Mouse (Mus musculus) MEL (cell line): ENCODE measurements around the gene Trim75. TPM values are rescaled to one million over a fixed set of nuclear protein-coding genes. Genes with fewer than 3 reads are reported as not detected.

ENCODE experiments used
- DNase-seq: peaks from one replicate; pipeline ENCODE4 v3.0.0; 2011; ENCODE audit warnings: low read depth, low spot score
- H3K27ac ChIP-seq: 2 replicates; pipeline ENCODE4 v1.5.1; 2012; ENCODE audit warnings: low read depth, mild to moderate bottlenecking, control low read depth, low read length, moderate library complexity; ENCODE audit not compliant: control insufficient read depth
- H3K27me3 ChIP-seq, 2 experiments: fragments of 150-350 bp in 1 of 2; sonication (generic) in 1 of 2; 2 replicates each; pipeline ENCODE4 v1.6.1; 2012; ENCODE audit warnings: low read length in 2 of 2, mild to moderate bottlenecking in 2 of 2, improper control_type of control experiment in 1 of 2, moderate library complexity in 1 of 2; ENCODE audit not compliant: insufficient read depth in 2 of 2, control insufficient read depth in 1 of 2
- H3K36me3 ChIP-seq, 2 experiments: 2 replicates each; pipeline ENCODE4 v1.6.1; 2012 to 2014; ENCODE audit warnings: low read length in 2 of 2, improper control_type of control experiment in 1 of 2, inconsistent platforms in 1 of 2, mild to moderate bottlenecking in 1 of 2; ENCODE audit not compliant: insufficient read depth in 2 of 2, control insufficient read depth in 1 of 2
- H3K4me1 ChIP-seq, 2 experiments: fragments of 150-350 bp in 1 of 2; sonication (generic) in 1 of 2; 2 replicates each; pipeline ENCODE4 v1.6.1; 2012; ENCODE audit warnings: low read length in 2 of 2, improper control_type of control experiment in 1 of 2, mild to moderate bottlenecking in 1 of 2; ENCODE audit not compliant: insufficient read depth in 2 of 2, control insufficient read depth in 1 of 2
- H3K4me3 ChIP-seq, 2 experiments: fragments of 150-350 bp in 1 of 2; sonication (generic) in 1 of 2; 2 replicates each; pipeline ENCODE4 v1.5.1; 2012; ENCODE audit warnings: low read depth in 2 of 2, low read length in 2 of 2, mild to moderate bottlenecking in 2 of 2, moderate library complexity in 2 of 2, control low read depth in 1 of 2, improper control_type of control experiment in 1 of 2; ENCODE audit not compliant: control insufficient read depth in 1 of 2, insufficient read depth in 1 of 2
- H3K79me2 ChIP-seq: 2 replicates; pipeline ENCODE4 v1.6.1; 2012; ENCODE audit warnings: mild to moderate bottlenecking, low read length, moderate library complexity; ENCODE audit not compliant: control insufficient read depth, poor library complexity, insufficient read depth
- H3K9ac ChIP-seq: 2 replicates; pipeline ENCODE4 v1.6.1; 2012; ENCODE audit warnings: low read depth, mild to moderate bottlenecking, control low read depth, low read length, moderate library complexity; ENCODE audit not compliant: control insufficient read depth, poor library complexity, severe bottlenecking
- H3K9me3 ChIP-seq: fragments of 150-350 bp; sonication (generic); replicated peaks from 2 replicates; pipeline ENCODE4 v1.6.1; 2012; ENCODE audit warnings: mild to moderate bottlenecking, low read length, improper control_type of control experiment, moderate library complexity; ENCODE audit not compliant: insufficient read depth
- CHD1 ChIP-seq: IDR thresholded peaks from 2 replicates; pipeline ENCODE4 v1.6.1; 2012; ENCODE audit warnings: low read depth, mild to moderate bottlenecking, inconsistent platforms, low read length, improper control_type of control experiment
- CHD2 ChIP-seq: IDR thresholded peaks from 2 replicates; pipeline ENCODE4 v1.6.1; 2011; ENCODE audit warnings: low read length, improper control_type of control experiment
- CTCF ChIP-seq, 3 experiments: IDR thresholded peaks in 2 of 3; conservative IDR thresholded peaks in 1 of 3; 2 replicates each; pipeline ENCODE4 v1.5.1; 2011 to 2012; ENCODE audit warnings: low read length in 3 of 3, low read depth in 2 of 3, mild to moderate bottlenecking in 2 of 3, improper control_type of control experiment in 1 of 3, inconsistent platforms in 1 of 3, mixed read lengths in 1 of 3, moderate library complexity in 1 of 3; ENCODE audit not compliant: control insufficient read depth in 1 of 3, insufficient read depth in 1 of 3, poor library complexity in 1 of 3, severe bottlenecking in 1 of 3
- ELF1 ChIP-seq: IDR thresholded peaks from 2 replicates; pipeline ENCODE4 v1.6.1; 2014; ENCODE audit warnings: low read depth, mild to moderate bottlenecking, inconsistent platforms, low read length, improper control_type of control experiment, moderate library complexity
- GABPA ChIP-seq: IDR thresholded peaks from 2 replicates; pipeline ENCODE4 v1.6.1; 2012; ENCODE audit warnings: low read depth, mild to moderate bottlenecking, inconsistent platforms, low read length, improper control_type of control experiment, moderate library complexity
- GATA1 ChIP-seq: IDR thresholded peaks from 2 replicates; pipeline ENCODE4 v1.6.1; 2011; ENCODE audit warnings: low read depth, low read length, improper control_type of control experiment
- KAT2A ChIP-seq: conservative IDR thresholded peaks from 2 replicates; pipeline ENCODE4 v1.6.1; 2012; ENCODE audit warnings: low read depth, low read length, improper control_type of control experiment, inconsistent platforms
- MAZ ChIP-seq: IDR thresholded peaks from 2 replicates; pipeline ENCODE4 v1.6.1; 2012; ENCODE audit warnings: low read depth, mild to moderate bottlenecking, inconsistent platforms, low read length, improper control_type of control experiment
- MEF2A ChIP-seq: IDR thresholded peaks from 2 replicates; pipeline ENCODE4 v1.6.1; 2014; ENCODE audit warnings: low read depth, mild to moderate bottlenecking, inconsistent platforms, low read length, improper control_type of control experiment; ENCODE audit not compliant: poor library complexity, insufficient replicate concordance, severe bottlenecking; ENCODE audit errors: extremely low read depth
- MXI1 ChIP-seq: IDR thresholded peaks from 2 replicates; pipeline ENCODE4 v1.6.1; 2011; ENCODE audit warnings: mild to moderate bottlenecking, low read depth, low read length, improper control_type of control experiment
- MYB ChIP-seq: IDR thresholded peaks from 2 replicates; pipeline ENCODE4 v1.6.1; 2011; ENCODE audit warnings: mild to moderate bottlenecking, low read depth, low read length, improper control_type of control experiment
- MYC ChIP-seq: IDR thresholded peaks from 2 replicates; pipeline ENCODE4 v1.6.1; 2011; ENCODE audit warnings: low read depth, mild to moderate bottlenecking, low read length, improper control_type of control experiment, moderate library complexity
- NRF1 ChIP-seq: IDR thresholded peaks from 2 replicates; pipeline ENCODE4 v1.6.1; 2014; ENCODE audit warnings: low read depth, mild to moderate bottlenecking, inconsistent platforms, low read length, improper control_type of control experiment, moderate library complexity; ENCODE audit not compliant: poor library complexity, insufficient read depth, severe bottlenecking
- POLR2A ChIP-seq, 2 experiments: IDR thresholded peaks; 2 replicates each; pipeline ENCODE4 v1.6.1; 2011 to 2012; ENCODE audit warnings: low read length in 2 of 2, mild to moderate bottlenecking in 2 of 2, control low read depth in 1 of 2, improper control_type of control experiment in 1 of 2, low read depth in 1 of 2, moderate library complexity in 1 of 2; ENCODE audit not compliant: control insufficient read depth in 1 of 2, insufficient read depth in 1 of 2, poor library complexity in 1 of 2
- POLR2AphosphoS2 ChIP-seq: IDR thresholded peaks from 2 replicates; pipeline ENCODE4 v1.6.1; 2011; ENCODE audit warnings: low read length, improper control_type of control experiment
- POLR2AphosphoS5 ChIP-seq: IDR thresholded peaks from 2 replicates; pipeline ENCODE4 v1.6.1; 2012; ENCODE audit warnings: low read depth, borderline replicate concordance, mild to moderate bottlenecking, inconsistent platforms, low read length, moderate library complexity, mixed read lengths
- RAD21 ChIP-seq: IDR thresholded peaks from 2 replicates; pipeline ENCODE4 v1.6.1; 2011; ENCODE audit warnings: mild to moderate bottlenecking, low read depth, low read length, improper control_type of control experiment
- SMC3 ChIP-seq: IDR thresholded peaks from 2 replicates; pipeline ENCODE4 v1.6.1; 2011; ENCODE audit warnings: low read depth, low read length, improper control_type of control experiment
- TBP ChIP-seq: IDR thresholded peaks from 2 replicates; pipeline ENCODE4 v1.8.0; 2011; ENCODE audit warnings: low read depth, low read length, improper control_type of control experiment
- TCF12 ChIP-seq: IDR thresholded peaks from 2 replicates; pipeline ENCODE4 v1.6.1; 2014; ENCODE audit warnings: low read depth, mild to moderate bottlenecking, inconsistent platforms, low read length, improper control_type of control experiment, moderate library complexity
- UBTF ChIP-seq: IDR thresholded peaks from 2 replicates; pipeline ENCODE4 v1.6.1; 2012; ENCODE audit warnings: low read depth, mild to moderate bottlenecking, inconsistent platforms, low read length, improper control_type of control experiment, moderate library complexity, borderline replicate concordance; ENCODE audit not compliant: insufficient read depth
- ZC3H11A ChIP-seq: IDR thresholded peaks from 2 replicates; pipeline ENCODE4 v1.6.1; 2012; ENCODE audit warnings: low read depth, mild to moderate bottlenecking, inconsistent platforms, low read length, improper control_type of control experiment
- ZKSCAN1 ChIP-seq: IDR thresholded peaks from 2 replicates; pipeline ENCODE4 v1.6.1; 2012; ENCODE audit warnings: low read depth, mild to moderate bottlenecking, inconsistent platforms, low read length, improper control_type of control experiment, moderate library complexity
- ZMIZ1 ChIP-seq: IDR thresholded peaks from 2 replicates; pipeline ENCODE4 v1.6.1; 2012; ENCODE audit warnings: low read depth, mild to moderate bottlenecking, inconsistent platforms, low read length, improper control_type of control experiment, moderate library complexity
- ZNF384 ChIP-seq: IDR thresholded peaks from 2 replicates; pipeline ENCODE4 v1.6.1; 2012; ENCODE audit warnings: low read depth, mild to moderate bottlenecking, inconsistent platforms, low read length, improper control_type of control experiment
- polyA plus RNA-seq, 2 experiments: library from polyadenylated mRNA; stranded (reverse) in 1 of 2; unstranded in 1 of 2; fragments of >175 nt in 1 of 2; fragments of >200 nt in 1 of 2; gene quantifications; 2 replicates each; pipeline versions ENCODE4 v1.2.1 to v1.2.4; 2012; ENCODE audit warnings: low replicate concordance in 2 of 2, low read depth in 1 of 2; ENCODE audit not compliant: insufficient read length in 2 of 2, insufficient read depth in 1 of 2, missing spikeins in 1 of 2
- total RNA-seq: library from RNA; depleted of rRNA; stranded (reverse); fragments of 300-350 nt; gene quantifications from 2 replicates; pipeline ENCODE4 v1.2.3, GENCODE M21; 2012

Trim75 gene
- total and polyA plus RNA-seq, 3 experiments = not detected

GRCm38 (mm10) chr8:64942946-64943345 lies 44.7 kb downstream of the Trim75 start:
- H3K79me2 ChIP-seq = peaks cover 1% of the 10 kb centered on the region; the same call in 1 of the 2 replicates
- no peak for TF ChIP-seq UBTF
- TF ChIP-seq POLR2AphosphoS2 = no peak
- TF ChIP-seq MXI1 = no peak
- no peak for TF ChIP-seq POLR2A (IDR thresholded peaks at IDR 0.05; ENCODE audit: control insufficient read depth in 1 of 2, insufficient read depth in 1 of 2, low read depth in 1 of 2, low read length in 2 of 2, poor library complexity in 1 of 2)
- no peak for TF ChIP-seq TCF12
- TF ChIP-seq GABPA = no peak
- TF ChIP-seq ZMIZ1 = no peak
- TF ChIP-seq CHD2 = no peak
- TF ChIP-seq NRF1 = no peak
- TF ChIP-seq ELF1 = no peak
- TF ChIP-seq TBP = no peak
- TF ChIP-seq GATA1 = no peak
- TF ChIP-seq MEF2A = no peak
- no peak for TF ChIP-seq CHD1
- TF ChIP-seq ZNF384 = no peak
- H3K36me3 ChIP-seq = peaks cover 0 to 4% of the 10 kb centered on the region in 2 experiments; a peak in 1 of 4 replicates
- no peak overlapping the region for H3K9ac ChIP-seq
- peaks cover 0 to 13% of the 10 kb centered on the region in 2 experiments; a peak in 2 of 4 replicates for H3K4me1 ChIP-seq
- H3K4me3 ChIP-seq = no peak overlapping the region
- no peak for DNase-seq
- no peaks in the 10 kb centered on the region for H3K27me3 ChIP-seq
- H3K9me3 ChIP-seq = no peaks in the 10 kb centered on the region
- H3K27ac ChIP-seq = no peak overlapping the region

GRCm38 (mm10) chr8:64941495-64941894 lies 46.1 kb downstream of the Trim75 start:
- no peak for TF ChIP-seq MAZ
- TF ChIP-seq MYB = no peak
- TF ChIP-seq KAT2A = no peak
- peak; percentile 93 for TF ChIP-seq SMC3
- no peak for TF ChIP-seq MYC
- TF ChIP-seq MEF2A = no peak
- no peak for TF ChIP-seq ZMIZ1
- peak; percentile 84 for TF ChIP-seq ZC3H11A
- peak; percentile 75 to 96 (median 96) for TF ChIP-seq CTCF (IDR thresholded peaks at IDR 0.05 in 2 of 3, conservative IDR thresholded peaks at IDR 0.05 in 1 of 3; ENCODE audit: control insufficient read depth in 1 of 3, insufficient read depth in 1 of 3, low read depth in 2 of 3, low read length in 3 of 3, poor library complexity in 1 of 3, severe bottlenecking in 1 of 3)
- no peak for TF ChIP-seq POLR2AphosphoS5
- TF ChIP-seq GATA1 = peak; percentile 73
- TF ChIP-seq ZKSCAN1 = no peak
- peak; percentile 93 for TF ChIP-seq RAD21
- TF ChIP-seq, all 39 proteins: peak for 5
- DNase-seq = peak; percentile 80

More at GRCm38 (mm10) chr8:64941495-64941894, 46.1 kb downstream of the Trim75 start:
- Histone ChIP-seq H3K4me3 (no peak overlapping the region), H3K27ac (no peak overlapping the region), H3K9me3 (no peaks in the 10 kb centered on the region), H3K27me3 (no peaks in the 10 kb centered on the region), H3K4me1 (peaks cover 0 to 13% of the 10 kb centered on the region in 2 experiments; a peak in 2 of 4 replicates), H3K9ac (no peak overlapping the region), H3K36me3 (peaks cover 0 to 3% of the 10 kb centered on the region in 2 experiments; a peak in 1 of 4 replicates), H3K79me2 (no peaks in the 10 kb centered on the region)
